Comparison of ENCODE assay signal across 8 mouse cellular contexts in the genomic region with DNA sequence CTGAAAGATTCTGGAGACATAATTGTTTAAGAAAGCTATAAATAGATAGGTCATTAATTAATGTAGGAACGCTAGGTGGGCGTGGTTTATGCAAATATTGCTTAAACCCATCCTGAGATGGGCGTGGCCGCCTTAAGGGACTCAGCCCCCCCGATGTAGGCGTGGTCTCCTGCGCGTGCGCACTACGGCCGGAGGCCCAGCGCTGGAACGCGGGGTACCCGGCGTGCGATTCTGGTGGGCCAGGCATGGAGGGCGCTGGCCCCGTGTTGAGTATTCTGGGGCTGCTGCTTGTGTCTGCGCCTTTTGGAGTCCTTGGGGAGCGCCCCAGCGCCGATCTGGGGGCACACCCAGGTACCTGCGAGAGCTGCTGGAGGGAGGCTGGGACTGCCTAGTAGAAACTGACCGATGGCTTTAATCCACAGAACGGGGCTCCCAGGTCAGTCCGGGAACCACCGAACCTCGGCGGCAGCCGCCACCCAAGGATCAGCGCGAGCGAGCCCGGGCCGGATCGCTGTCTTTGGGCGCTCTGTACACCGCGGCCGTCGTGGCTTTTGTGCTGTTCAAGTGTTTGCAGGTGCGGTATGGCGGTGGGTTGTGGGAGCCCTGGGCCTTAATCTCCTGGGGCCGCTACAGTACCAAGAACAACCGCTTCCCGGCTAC. TPM values are rescaled to one million over a fixed set of nuclear protein-coding genes. Genes with fewer than 3 reads are reported as not detected.
DNase-seq lines count a peak whose midpoint lies in the region; ATAC-seq and TF ChIP-seq lines count a peak whose summit lies in the region.

No protein-coding gene starts in this region.

- H3K4me2 ChIP-seq in embryonic facial prominence, embryonic 15.5 days (replicated peaks) = peak overlapping the region; percentile 66
- H3K4me2 ChIP-seq in kidney, embryonic 14.5 days (replicated peaks; ENCODE audit: low read depth, low read length) = peak overlapping the region; percentile 81
- H3K4me2 ChIP-seq in limb, embryonic 15.5 days = peak overlapping the region; percentile 56
- H3K4me2 ChIP-seq in midbrain, postnatal 0 days (ENCODE audit: low read depth, low read length, poor library complexity, severe bottlenecking) = peak overlapping the region; percentile 50

- peaks cover 5% of the 10 kb centered on the region; the same call in 1 of the 2 replicates for H3K36me3 ChIP-seq in embryonic facial prominence, embryonic 15.5 days
- H3K36me3 ChIP-seq in kidney, embryonic 14.5 days (ENCODE audit: control insufficient read depth, insufficient read depth, low read length) = peaks cover 18% of the 10 kb centered on the region; the same call in 1 of the 2 replicates
- H3K36me3 ChIP-seq in limb, embryonic 15.5 days = peaks cover 21% of the 10 kb centered on the region
- H3K36me3 ChIP-seq in midbrain, postnatal 0 days (ENCODE audit: insufficient read depth, low read length) = peaks cover 3% of the 10 kb centered on the region; the same call in 1 of the 2 replicates

- WGBS in embryonic facial prominence, embryonic 15.5 days = under 1% methylated on average over 47 of the region's 47 CpGs
- under 1% methylated on average over 47 of the region's 47 CpGs for WGBS in kidney, embryonic 14.5 days
- 0% methylated on average over 47 of the region's 47 CpGs for WGBS in limb, embryonic 15.5 days
- WGBS in midbrain, postnatal 0 days = under 1% methylated on average over 47 of the region's 47 CpGs

- 0 out of 2 replicates have a peak overlapping the region, but pooled peaks have one; percentile 20 for H3K27ac ChIP-seq in bone marrow macrophage, adult 2 months (ENCODE audit: insufficient read depth, low read depth, low read length)
- peak overlapping the region; percentile 94 for H3K27ac ChIP-seq in embryonic facial prominence, embryonic 15.5 days (replicated peaks)
- H3K27ac ChIP-seq in kidney, embryonic 14.5 days (ENCODE audit: low read depth, low read length) = peak overlapping the region; percentile 80
- H3K27ac ChIP-seq in limb, embryonic 15.5 days = peak overlapping the region; percentile 95
- peak overlapping the region; percentile 88 for H3K27ac ChIP-seq in midbrain, postnatal 0 days (ENCODE audit: low read depth, low read length)

- H3K4me1 ChIP-seq in bone marrow macrophage, adult 2 months (ENCODE audit: control insufficient read depth, insufficient read depth, low read length) = peaks cover 7% of the 10 kb centered on the region
- H3K4me1 ChIP-seq in embryonic facial prominence, embryonic 15.5 days = peaks cover 29% of the 10 kb centered on the region
- peaks cover 15% of the 10 kb centered on the region for H3K4me1 ChIP-seq in kidney, embryonic 14.5 days (ENCODE audit: control insufficient read depth, insufficient read depth, low read length)
- H3K4me1 ChIP-seq in limb, embryonic 15.5 days = peaks cover 25% of the 10 kb centered on the region
- H3K4me1 ChIP-seq in midbrain, postnatal 0 days (ENCODE audit: insufficient read depth, low read length) = 0 out of 2 replicates have a peak, but pooled peaks cover 6% of the 10 kb centered on the region

- H3K9ac ChIP-seq in embryonic facial prominence, embryonic 15.5 days = peak overlapping the region; percentile 88
- peak overlapping the region; percentile 81 for H3K9ac ChIP-seq in kidney, embryonic 14.5 days (ENCODE audit: low read depth, low read length)
- peak overlapping the region; percentile 73 for H3K9ac ChIP-seq in limb, embryonic 15.5 days
- H3K9ac ChIP-seq in midbrain, postnatal 0 days (replicated peaks; ENCODE audit: low read length, poor library complexity, severe bottlenecking) = peak overlapping the region; percentile 68

- TF ChIP-seq CTCF in bone marrow macrophage, adult 2 months (IDR thresholded peaks at IDR 0.05; ENCODE audit: low read depth, low read length) = no peak
- peak; percentile 50 for TF ChIP-seq CTCF in midbrain, postnatal 0 days (IDR thresholded peaks at IDR 0.05)

- DNase-seq in B cell, adult 2 months = peak; percentile 99
- DNase-seq in heart, adult 9 months (ENCODE audit: low spot score in 2 of 2) = peak; percentile 97 to 98
- DNase-seq in midbrain, postnatal 0 days (ENCODE audit: low spot score) = peak; percentile 97
- peak; percentile 97 for DNase-seq in spleen, postnatal 10 days (ENCODE audit: low spot score in 2 of 2)

- 0 out of 2 replicates have a peak, but pooled peaks have one; percentile 58 for TF ChIP-seq POLR2A in bone marrow macrophage, adult 2 months (IDR thresholded peaks at IDR 0.05; ENCODE audit: borderline replicate concordance, low read depth, low read length)

- H3K27me3 ChIP-seq in embryonic facial prominence, embryonic 15.5 days = no peaks in the 10 kb centered on the region
- H3K27me3 ChIP-seq in kidney, embryonic 14.5 days (ENCODE audit: control insufficient read depth, insufficient read depth, low read length) = no peaks in the 10 kb centered on the region
- no peaks in the 10 kb centered on the region for H3K27me3 ChIP-seq in limb, embryonic 15.5 days
- H3K27me3 ChIP-seq in midbrain, postnatal 0 days (ENCODE audit: insufficient read depth, low read length) = no peaks in the 10 kb centered on the region

- H3K9me3 ChIP-seq in embryonic facial prominence, embryonic 15.5 days (replicated peaks) = no peaks in the 10 kb centered on the region
- no peaks in the 10 kb centered on the region for H3K9me3 ChIP-seq in kidney, embryonic 14.5 days (ENCODE audit: control insufficient read depth, low read length)
- no peaks in the 10 kb centered on the region; the same call in 1 of the 2 replicates for H3K9me3 ChIP-seq in limb, embryonic 15.5 days
- H3K9me3 ChIP-seq in midbrain, postnatal 0 days (ENCODE audit: low read length) = no peaks in the 10 kb centered on the region

- peak; percentile 91 for ATAC-seq in embryonic facial prominence, embryonic 15.5 days (ENCODE audit: insufficient number of reproducible peaks, low FRiP score, low TSS enrichment, low read depth)
- peak; percentile 90 for ATAC-seq in kidney, embryonic 14.5 days (ENCODE audit: low FRiP score, low TSS enrichment)
- ATAC-seq in limb, embryonic 15.5 days (ENCODE audit: insufficient number of reproducible peaks, low FRiP score, low TSS enrichment, low read depth) = peak; percentile 89
- peak; percentile 91 for ATAC-seq in midbrain, postnatal 0 days (ENCODE audit: low FRiP score)

- peak overlapping the region; percentile 84 for H3K4me3 ChIP-seq in bone marrow macrophage, adult 2 months (ENCODE audit: insufficient read depth, low read length)
- peak overlapping the region; percentile 87 for H3K4me3 ChIP-seq in embryonic facial prominence, embryonic 15.5 days (replicated peaks)
- peak overlapping the region; percentile 75 for H3K4me3 ChIP-seq in kidney, embryonic 14.5 days (ENCODE audit: low read length)
- H3K4me3 ChIP-seq in limb, embryonic 15.5 days = peak overlapping the region; percentile 74
- peak overlapping the region; percentile 59 for H3K4me3 ChIP-seq in midbrain, postnatal 0 days (ENCODE audit: low read depth, low read length)

RNA-seq across cellular contexts. Expression of a gene that starts 0.6 kb away (rescaled TPM):
- polyA plus RNA-seq in bone marrow macrophage, adult 2 months (2012; ENCODE audit: insufficient read depth, insufficient read length, missing spikeins) = 33.0 and 39.4 TPM in 2 replicates
- 71.7 and 81.0 TPM in 2 replicates for polyA plus RNA-seq in embryonic facial prominence, embryonic 15.5 days (2015; fragmentation: Nextera tagmentation; extraction: Ambion mirVana)
- 59.4 and 72.2 TPM in 2 replicates for polyA plus RNA-seq in kidney, embryonic 14.5 days (2014; fragmentation: Nextera tagmentation; extraction: Ambion mirVana)
- polyA plus RNA-seq in limb, embryonic 15.5 days (2015; fragmentation: Nextera tagmentation; extraction: Ambion mirVana) = 78.9 and 81.9 TPM in 2 replicates
- total RNA-seq in midbrain, postnatal 0 days (2014; rRNA removed) = 74.0 and 77.4 TPM in 2 replicates
- polyA plus RNA-seq in midbrain, postnatal 0 days (2015; fragmentation: Nextera tagmentation; extraction: Ambion mirVana) = 107 and 120 TPM in 2 replicates

RNA-seq across cellular contexts. Expression of a gene that starts 6.2 kb away (rescaled TPM):
- polyA plus RNA-seq in bone marrow macrophage, adult 2 months (2012; ENCODE audit: insufficient read depth, insufficient read length, missing spikeins) = 32.5 and 39.2 TPM in 2 replicates
- polyA plus RNA-seq in embryonic facial prominence, embryonic 15.5 days (2015; fragmentation: Nextera tagmentation; extraction: Ambion mirVana) = 36.8 and 39.8 TPM in 2 replicates
- polyA plus RNA-seq in kidney, embryonic 14.5 days (2014; fragmentation: Nextera tagmentation; extraction: Ambion mirVana) = 36.4 and 38.2 TPM in 2 replicates
- polyA plus RNA-seq in limb, embryonic 15.5 days (2015; fragmentation: Nextera tagmentation; extraction: Ambion mirVana) = 35.2 and 37.5 TPM in 2 replicates
- total RNA-seq in midbrain, postnatal 0 days (2014; rRNA removed) = 1.3 and 16.1 TPM in 2 replicates
- polyA plus RNA-seq in midbrain, postnatal 0 days (2015; fragmentation: Nextera tagmentation; extraction: Ambion mirVana) = 2.3 and 2.8 TPM in 2 replicates

RNA-seq across cellular contexts. Expression of a gene that starts 9.8 kb away (rescaled TPM):
- not detected in 2 replicates for polyA plus RNA-seq in bone marrow macrophage, adult 2 months (2012; ENCODE audit: insufficient read depth, insufficient read length, missing spikeins)
- not detected in 2 replicates for polyA plus RNA-seq in embryonic facial prominence, embryonic 15.5 days (2015; fragmentation: Nextera tagmentation; extraction: Ambion mirVana)
- polyA plus RNA-seq in kidney, embryonic 14.5 days (2014; fragmentation: Nextera tagmentation; extraction: Ambion mirVana) = not detected in 2 replicates
- polyA plus RNA-seq in limb, embryonic 15.5 days (2015; fragmentation: Nextera tagmentation; extraction: Ambion mirVana) = not detected in 2 replicates
- not detected in 2 replicates for total RNA-seq in midbrain, postnatal 0 days (2014; rRNA removed)
- polyA plus RNA-seq in midbrain, postnatal 0 days (2015; fragmentation: Nextera tagmentation; extraction: Ambion mirVana) = not detected in 2 replicates

RNA-seq across cellular contexts. Expression of a gene that starts 13.4 kb away (rescaled TPM):
- polyA plus RNA-seq in bone marrow macrophage, adult 2 months (2012; ENCODE audit: insufficient read depth, insufficient read length, missing spikeins) = 5.7 and 6.0 TPM in 2 replicates
- 2.5 and 4.8 TPM in 2 replicates for polyA plus RNA-seq in embryonic facial prominence, embryonic 15.5 days (2015; fragmentation: Nextera tagmentation; extraction: Ambion mirVana)
- 0.80 and 1.3 TPM in 2 replicates for polyA plus RNA-seq in kidney, embryonic 14.5 days (2014; fragmentation: Nextera tagmentation; extraction: Ambion mirVana)
- 4.1 and 6.8 TPM in 2 replicates for polyA plus RNA-seq in limb, embryonic 15.5 days (2015; fragmentation: Nextera tagmentation; extraction: Ambion mirVana)
- total RNA-seq in midbrain, postnatal 0 days (2014; rRNA removed) = 0.05 and 0.52 TPM in 2 replicates
- 0.69 and 1.1 TPM in 2 replicates for polyA plus RNA-seq in midbrain, postnatal 0 days (2015; fragmentation: Nextera tagmentation; extraction: Ambion mirVana)

RNA-seq across cellular contexts. Expression of a gene that starts 30.2 kb away (rescaled TPM):
- polyA plus RNA-seq in bone marrow macrophage, adult 2 months (2012; ENCODE audit: insufficient read depth, insufficient read length, missing spikeins) = 7.0 and 8.9 TPM in 2 replicates
- 456 and 604 TPM in 2 replicates for polyA plus RNA-seq in embryonic facial prominence, embryonic 15.5 days (2015; fragmentation: Nextera tagmentation; extraction: Ambion mirVana)
- 208 and 212 TPM in 2 replicates for polyA plus RNA-seq in kidney, embryonic 14.5 days (2014; fragmentation: Nextera tagmentation; extraction: Ambion mirVana)
- 394 and 952 TPM in 2 replicates for polyA plus RNA-seq in limb, embryonic 15.5 days (2015; fragmentation: Nextera tagmentation; extraction: Ambion mirVana)
- total RNA-seq in midbrain, postnatal 0 days (2014; rRNA removed) = 1.5 and 3.1 TPM in 2 replicates
- polyA plus RNA-seq in midbrain, postnatal 0 days (2015; fragmentation: Nextera tagmentation; extraction: Ambion mirVana) = 6.2 and 6.6 TPM in 2 replicates

Comparison
In these comparisons a context has a peak if more than half of its experiments do, and no peak if none do; other contexts are left out.
1. Peak in every context shown above with its lines: DNase-seq, ATAC-seq, H3K4me3 ChIP-seq and H3K27ac ChIP-seq.
2. H3K27ac ChIP-seq: peak in every context shown above with its lines; median percentile 95 in limb, embryonic 15.5 days; 94 in embryonic facial prominence, embryonic 15.5 days; 88 in midbrain, postnatal 0 days; 80 in kidney, embryonic 14.5 days; 20 in bone marrow macrophage, adult 2 months.